Mouse (Mus musculus): Measurements from ENCODE around the gene Hspb9.
A peak's percentile ranks its signal among the peaks of the same experiment; 100 is the strongest.

The Hspb9 gene

GRCm38 (mm10) chr11:100735954-100736745, 22.5 kb downstream of the Hspb9 start:
- DNase-seq = no peak

- DNase-seq = peak; percentile 39
These were observed 23.1 kb downstream of the Hspb9 start for GRCm38 (mm10) chr11:100736746-100737080.

GRCm38 (mm10) chr11:100737105-100737733, 23.6 kb downstream of the Hspb9 start:
- peak; percentile 44 for DNase-seq

- DNase-seq = peak; percentile 99
These were observed 24.5 kb downstream of the Hspb9 start, which contains the start of gene Rab5c for GRCm38 (mm10) chr11:100738066-100738604. TSS of gene Rab5c (minus strand) at chr11:100738215.

GRCm38 (mm10) chr11:100738749-100739148, 25.1 kb downstream of the Hspb9 start:
- no peak for DNase-seq

GRCm38 (mm10) chr11:100741348-100741747, 27.7 kb downstream of the Hspb9 start:
- DNase-seq = peak; percentile 61

GRCm38 (mm10) chr11:100745085-100745484, 31.4 kb downstream of the Hspb9 start:
- peak; percentile 55 for DNase-seq

GRCm38 (mm10) chr11:100746546-100746945, 32.9 kb downstream of the Hspb9 start:
- DNase-seq = no peak

GRCm38 (mm10) chr11:100747114-100747513, 33.5 kb downstream of the Hspb9 start:
- no peak for DNase-seq

GRCm38 (mm10) chr11:100748620-100749019, 35.0 kb downstream of the Hspb9 start:
- no peak for DNase-seq

GRCm38 (mm10) chr11:100749469-100749868, 35.8 kb downstream of the Hspb9 start:
- DNase-seq = no peak

GRCm38 (mm10) chr11:100750127-100750526, 36.5 kb downstream of the Hspb9 start:
- DNase-seq = no peak

- peak; percentile 33 for DNase-seq
These were observed 38.6 kb downstream of the Hspb9 start for GRCm38 (mm10) chr11:100752294-100752693.

GRCm38 (mm10) chr11:100754021-100754692, 40.5 kb downstream of the Hspb9 start:
- no peak for DNase-seq

- DNase-seq = no peak
These were observed 41.0 kb downstream of the Hspb9 start for GRCm38 (mm10) chr11:100754693-100755057.

- no peak for DNase-seq
These were observed 42.8 kb downstream of the Hspb9 start for GRCm38 (mm10) chr11:100756476-100756875.

GRCm38 (mm10) chr11:100757566-100757965, 43.9 kb downstream of the Hspb9 start:
- DNase-seq = no peak

GRCm38 (mm10) chr11:100758707-100759610, 45.3 kb downstream of the Hspb9 start:
- peak; percentile 62 for DNase-seq

GRCm38 (mm10) chr11:100759611-100760233, 46.1 kb downstream of the Hspb9 start, which contains the start of gene Kcnh4:
TSS of gene Kcnh4 (minus strand) at chr11:100759942.
- peak; percentile 33 for DNase-seq

- peak; percentile 87 for DNase-seq
These were observed 47.9 kb downstream of the Hspb9 start for GRCm38 (mm10) chr11:100761547-100762045.

GRCm38 (mm10) chr11:100762831-100763230, 49.2 kb downstream of the Hspb9 start, which contains the start of gene Hcrt:
TSS of gene Hcrt (minus strand) at chr11:100762931.
- DNase-seq = no peak
